Mouse (Mus musculus): ENCODE measurements around the gene Chchd6. TPM values are rescaled to one million over a fixed set of nuclear protein-coding genes. Genes with fewer than 3 reads are reported as not detected.

The Chchd6 gene
- total and polyA plus RNA-seq, 3 experiments, result 49.5 to 74.7 TPM; not detected in 1

DNA sequence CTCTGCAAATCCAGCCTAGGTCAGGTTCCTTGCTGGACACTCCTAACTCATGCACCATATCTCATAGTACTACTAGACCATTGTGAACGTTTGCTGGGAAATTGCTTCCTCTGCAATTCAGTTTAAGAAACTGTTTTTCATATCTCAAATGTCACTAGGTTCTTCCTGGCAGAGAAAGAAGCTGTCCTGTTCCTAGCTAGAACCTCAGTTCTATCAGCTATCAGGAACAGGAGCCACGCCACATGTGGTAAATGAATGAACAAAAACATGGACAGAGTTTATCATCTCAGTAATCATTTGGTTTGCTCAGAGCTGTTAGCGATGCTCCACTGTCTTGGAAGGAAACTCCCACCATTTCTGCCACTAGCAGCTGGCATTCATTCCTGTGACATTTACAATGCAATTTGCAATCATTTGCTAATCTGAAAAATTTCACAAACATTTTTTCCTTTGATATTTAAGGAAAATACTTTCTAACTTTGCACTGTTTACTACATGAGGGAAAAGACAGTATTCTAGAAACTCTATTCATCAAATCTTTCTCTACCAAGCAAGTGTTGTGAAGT lies 179.3 kb downstream of the Chchd6 start (continued):
- no peak for TF ChIP-seq UBTF (IDR thresholded peaks at IDR 0.05; ENCODE audit: borderline replicate concordance, insufficient read depth, low read depth, low read length)
- TF ChIP-seq POLR2AphosphoS5 (IDR thresholded peaks at IDR 0.05; ENCODE audit: borderline replicate concordance, low read depth, low read length), result no peak
- no peak for TF ChIP-seq POLR2A (IDR thresholded peaks at IDR 0.05; ENCODE audit: control insufficient read depth in 1 of 2, insufficient read depth in 1 of 2, low read depth in 1 of 2, low read length in 2 of 2, poor library complexity in 1 of 2)
- no peak for TF ChIP-seq USF1 (IDR thresholded peaks at IDR 0.05; ENCODE audit: low read depth, low read length)
- peak; percentile 51 for TF ChIP-seq GATA1 (IDR thresholded peaks at IDR 0.05; ENCODE audit: low read depth, low read length)
- TF ChIP-seq ZMIZ1 (IDR thresholded peaks at IDR 0.05; ENCODE audit: low read depth, low read length), result no peak
- TF ChIP-seq USF2 (IDR thresholded peaks at IDR 0.05; ENCODE audit: borderline replicate concordance in 1 of 2, insufficient read depth in 1 of 2, low read depth in 1 of 2, low read length in 2 of 2), result no peak
- no peak for TF ChIP-seq CHD2 (IDR thresholded peaks at IDR 0.05; ENCODE audit: low read length)
- no peak for TF ChIP-seq ZC3H11A (IDR thresholded peaks at IDR 0.05; ENCODE audit: low read depth, low read length)
- TF ChIP-seq MYC (IDR thresholded peaks at IDR 0.05; ENCODE audit: low read depth, low read length), result peak; percentile 67; the same call in 1 of the 2 replicates
- peak; percentile 55; the same call in 1 of the 2 replicates for TF ChIP-seq MAX (IDR thresholded peaks at IDR 0.05; ENCODE audit: low read length)

DNA sequence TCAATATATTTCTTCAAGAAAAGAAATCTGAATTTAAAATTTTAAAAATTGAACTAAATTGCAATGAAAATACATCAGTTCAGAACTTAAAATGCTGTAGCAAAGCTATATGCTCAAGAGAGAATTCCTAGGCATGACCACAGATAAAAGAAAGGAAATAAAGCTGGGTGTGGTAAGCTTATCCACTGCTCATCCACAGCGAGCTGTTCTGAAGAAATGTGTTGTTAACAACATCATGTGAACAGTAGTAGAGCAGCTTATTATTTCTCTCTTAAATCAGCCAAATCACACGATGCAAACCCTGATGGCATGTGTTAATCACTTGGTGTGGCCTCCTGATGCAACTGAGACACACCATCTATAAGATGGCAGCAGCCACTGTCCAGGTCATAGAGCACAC lies 180.4 kb downstream of the Chchd6 start:
- H3K79me2 ChIP-seq (ENCODE audit: control insufficient read depth, insufficient read depth, low read length, poor library complexity), result no peaks in the 10 kb centered on the region
- H3K36me3 ChIP-seq (ENCODE audit: control insufficient read depth in 1 of 2, insufficient read depth in 2 of 2, low read length in 2 of 2), result peaks cover 0 to 47% of the 10 kb centered on the region in 2 experiments; a peak in 2 of 4 replicates
- no peak overlapping the region for H3K4me3 ChIP-seq (ENCODE audit: control insufficient read depth in 1 of 2, insufficient read depth in 1 of 2, low read depth in 2 of 2, low read length in 2 of 2)
- H3K27ac ChIP-seq (ENCODE audit: control insufficient read depth, low read depth, low read length), result peak overlapping the region; percentile 93
- peaks cover 41 to 46% of the 10 kb centered on the region in 2 experiments for H3K4me1 ChIP-seq (ENCODE audit: control insufficient read depth in 1 of 2, insufficient read depth in 2 of 2, low read length in 2 of 2)
- peak overlapping the region; percentile 21 for H3K9ac ChIP-seq (ENCODE audit: control insufficient read depth, low read depth, low read length, poor library complexity, severe bottlenecking)
- peak; percentile 68 for DNase-seq (ENCODE audit: low read depth, low spot score)
- no peaks in the 10 kb centered on the region for H3K9me3 ChIP-seq (replicated peaks; ENCODE audit: insufficient read depth, low read length)
- no peaks in the 10 kb centered on the region for H3K27me3 ChIP-seq (ENCODE audit: control insufficient read depth in 1 of 2, insufficient read depth in 2 of 2, low read length in 2 of 2)
- TF ChIP-seq POLR2AphosphoS2 (IDR thresholded peaks at IDR 0.05; ENCODE audit: low read length), result no peak
- TF ChIP-seq NRF1 (IDR thresholded peaks at IDR 0.05; ENCODE audit: insufficient read depth, low read depth, low read length, poor library complexity, severe bottlenecking), result no peak
- peak; percentile 59; the same call in 1 of the 2 replicates for TF ChIP-seq USF1 (IDR thresholded peaks at IDR 0.05; ENCODE audit: low read depth, low read length)
- TF ChIP-seq RAD21 (IDR thresholded peaks at IDR 0.05; ENCODE audit: low read depth, low read length), result no peak
- TF ChIP-seq TAL1 (IDR thresholded peaks at IDR 0.05; ENCODE audit: low read length), result no peak
- TF ChIP-seq MAFK (IDR thresholded peaks at IDR 0.05; ENCODE audit: borderline replicate concordance, low read depth, low read length), result no peak; the same call in 1 of the 2 replicates
- TF ChIP-seq ZNF384 (IDR thresholded peaks at IDR 0.05; ENCODE audit: low read depth, low read length), result no peak
- 0 out of 2 replicates have a peak, but pooled peaks have one; percentile 3 for TF ChIP-seq CHD1 (IDR thresholded peaks at IDR 0.05; ENCODE audit: low read depth, low read length)
- TF ChIP-seq ZMIZ1 (IDR thresholded peaks at IDR 0.05; ENCODE audit: low read depth, low read length), result no peak
- no peak for TF ChIP-seq POLR2A (IDR thresholded peaks at IDR 0.05; ENCODE audit: control insufficient read depth in 1 of 2, insufficient read depth in 1 of 2, low read depth in 1 of 2, low read length in 2 of 2, poor library complexity in 1 of 2)
- no peak for TF ChIP-seq CHD2 (IDR thresholded peaks at IDR 0.05; ENCODE audit: low read length)
- no peak for TF ChIP-seq UBTF (IDR thresholded peaks at IDR 0.05; ENCODE audit: borderline replicate concordance, insufficient read depth, low read depth, low read length)
- peak; percentile 55 for TF ChIP-seq SIN3A (IDR thresholded peaks at IDR 0.05; ENCODE audit: low read length)
- TF ChIP-seq E2F4 (IDR thresholded peaks at IDR 0.05; ENCODE audit: borderline replicate concordance, low read depth, low read length), result no peak
- TF ChIP-seq MAZ (IDR thresholded peaks at IDR 0.05; ENCODE audit: low read depth, low read length), result no peak
- TF ChIP-seq NELFE (IDR thresholded peaks at IDR 0.05; ENCODE audit: low read depth, low read length), result no peak
- no peak for TF ChIP-seq MYB (IDR thresholded peaks at IDR 0.05; ENCODE audit: low read depth, low read length)
- no peak for TF ChIP-seq USF2 (IDR thresholded peaks at IDR 0.05; ENCODE audit: borderline replicate concordance in 1 of 2, insufficient read depth in 1 of 2, low read depth in 1 of 2, low read length in 2 of 2)
- no peak for TF ChIP-seq HCFC1 (IDR thresholded peaks at IDR 0.05; ENCODE audit: low read depth, low read length)
- TF ChIP-seq POLR2AphosphoS5 (IDR thresholded peaks at IDR 0.05; ENCODE audit: borderline replicate concordance, low read depth, low read length), result no peak
- TF ChIP-seq ZKSCAN1 (IDR thresholded peaks at IDR 0.05; ENCODE audit: low read depth, low read length), result no peak
- TF ChIP-seq CTCF (IDR thresholded peaks at IDR 0.05 in 2 of 3, conservative IDR thresholded peaks at IDR 0.05 in 1 of 3; ENCODE audit: control insufficient read depth in 1 of 3, insufficient read depth in 1 of 3, low read depth in 2 of 3, low read length in 3 of 3, poor library complexity in 1 of 3, severe bottlenecking in 1 of 3), result no peak
- peak; percentile 81 for TF ChIP-seq ETS1 (IDR thresholded peaks at IDR 0.05; ENCODE audit: low read depth, low read length)
- TF ChIP-seq GABPA (IDR thresholded peaks at IDR 0.05; ENCODE audit: low read depth, low read length), result no peak
- no peak for TF ChIP-seq ELF1 (IDR thresholded peaks at IDR 0.05; ENCODE audit: low read depth, low read length)
- TF ChIP-seq JUND (IDR thresholded peaks at IDR 0.05; ENCODE audit: low read depth, low read length), result no peak
- peak; percentile 25 for TF ChIP-seq MAX (IDR thresholded peaks at IDR 0.05; ENCODE audit: low read length)
- TF ChIP-seq SMC3 (IDR thresholded peaks at IDR 0.05; ENCODE audit: low read depth, low read length), result no peak
- peak; percentile 14 for TF ChIP-seq MYC (IDR thresholded peaks at IDR 0.05; ENCODE audit: low read depth, low read length)
- no peak for TF ChIP-seq KAT2A (conservative IDR thresholded peaks at IDR 0.05; ENCODE audit: low read depth, low read length)
- TF ChIP-seq TBP (IDR thresholded peaks at IDR 0.05; ENCODE audit: low read depth, low read length), result peak; percentile 52

Measured in MEL (cell line).